Mouse (Mus musculus) hindbrain, postnatal 0 days (tissue): Measurements from ENCODE around the gene Gpm6a. TPM values are rescaled to one million over a fixed set of nuclear protein-coding genes. Genes with fewer than 3 reads are reported as not detected.

Experiments
- ATAC-seq: fragments of 200-750 bp; cut with Nextera tagmentation; 2 replicates; pipeline ENCODE4 v1.8.0; 2017; ENCODE audit warnings: mild to moderate bottlenecking, moderate TSS enrichment, moderate library complexity
- DNase-seq: peaks from one replicate; pipeline ENCODE4 v3.0.0-alpha.2; 2015; ENCODE audit warnings: low spot score
- H3K27ac ChIP-seq: fragments of 300-500 bp; sonication (generic); 2 replicates; pipeline ENCODE4 v1.5.1; 2014; ENCODE audit warnings: mild to moderate bottlenecking
- H3K27me3 ChIP-seq: fragments of 300-500 bp; sonication (generic); 2 replicates; pipeline ENCODE4 v1.6.1; 2014; ENCODE audit warnings: low read length, mixed read lengths; ENCODE audit not compliant: insufficient read depth
- H3K36me3 ChIP-seq: fragments of 300-500 bp; sonication (generic); 2 replicates; pipeline ENCODE4 v1.6.1; 2014; ENCODE audit warnings: low read length, mixed read lengths; ENCODE audit not compliant: insufficient read depth
- H3K4me1 ChIP-seq: fragments of 300-500 bp; sonication (generic); 2 replicates; pipeline ENCODE4 v1.6.1; 2014; ENCODE audit warnings: antibody characterized with exemption, low read length, mixed read lengths; ENCODE audit not compliant: insufficient read depth
- H3K4me2 ChIP-seq: fragments of 300-500 bp; sonication (generic); 2 replicates; pipeline ENCODE4 v1.6.1; 2014; ENCODE audit warnings: low read depth, mild to moderate bottlenecking, low read length, moderate library complexity, mixed read lengths
- H3K4me3 ChIP-seq: fragments of 300-500 bp; sonication (generic); 2 replicates; pipeline ENCODE4 v1.5.1; 2014; ENCODE audit warnings: low read length
- H3K9ac ChIP-seq: fragments of 300-500 bp; sonication (generic); replicated peaks from 2 replicates; pipeline ENCODE4 v1.6.1; 2014; ENCODE audit warnings: mild to moderate bottlenecking, low read length, moderate library complexity, mixed read lengths
- H3K9me3 ChIP-seq: fragments of 300-500 bp; sonication (generic); 2 replicates; pipeline ENCODE4 v1.6.1; 2016; ENCODE audit warnings: low read length, mixed read lengths
- CTCF ChIP-seq: IDR thresholded peaks from 2 replicates; pipeline ENCODE4 v1.5.1; 2016; ENCODE audit warnings: antibody characterized with exemption, control low read depth, low read depth
- WGBS: fragments of 180-500 bp; shearing (Covaris S2); extraction: QIAGEN DNeasy Blood & Tissue Kit; methylation state at CpG from one replicate; pipeline ENCODE4 v1.1.7; 2014; 5-methylcytosine and 5-hydroxymethylcytosine counted together
- polyA plus RNA-seq: library from polyadenylated mRNA; unstranded; fragments of >200 nt; fragmentation: Nextera tagmentation; extraction: Ambion mirVana; gene quantifications from 2 replicates; pipeline ENCODE4 v1.2.1, GENCODE M21; 2015
- total RNA-seq: library from RNA; depleted of rRNA; stranded (reverse); fragments of >200 nt; gene quantifications from 2 replicates; pipeline ENCODE4 v1.2.3, GENCODE M21; 2014

The Gpm6a gene
- total and polyA plus RNA-seq, 2 experiments from 2014 or later: 548 to 709 TPM

- no peak overlapping the region for H3K4me3 ChIP-seq
- ATAC-seq (no peak), DNase-seq (no peak)
- H3K4me2 ChIP-seq: no peak overlapping the region
- H3K36me3 ChIP-seq: no peaks in the 10 kb centered on the region
- H3K9ac ChIP-seq: no peak overlapping the region
- TF ChIP-seq CTCF: no peak
- no peaks in the 10 kb centered on the region for H3K27me3 ChIP-seq
- 41% methylated on average over 1 of the region's 1 CpGs for WGBS
- H3K9me3 ChIP-seq: no peaks in the 10 kb centered on the region
- H3K4me1 ChIP-seq: no peaks in the 10 kb centered on the region; the same call in 1 of the 2 replicates
- no peak overlapping the region for H3K27ac ChIP-seq
Measured at GRCm38 (mm10) chr8:54975020-54975419, 20.4 kb downstream of the Gpm6a start.

- Histone ChIP-seq H3K27me3 (no peaks in the 10 kb centered on the region), H3K36me3 (no peaks in the 10 kb centered on the region), H3K9ac (no peak overlapping the region), H3K4me2 (0 out of 2 replicates have a peak overlapping the region, but pooled peaks have one; percentile 5), H3K4me3 (no peak overlapping the region), H3K4me1 (no peaks in the 10 kb centered on the region; the same call in 1 of the 2 replicates), H3K9me3 (no peaks in the 10 kb centered on the region), H3K27ac (no peak overlapping the region)
- no peak for TF ChIP-seq CTCF
- 6% methylated on average over 2 of the region's 2 CpGs for WGBS
- DNase-seq: peak; percentile 81
- ATAC-seq: peak; percentile 87
Measured at GRCm38 (mm10) chr8:54975506-54975905, 20.9 kb downstream of the Gpm6a start.

GRCm38 (mm10) chr8:54975927-54976326 lies 21.3 kb downstream of the Gpm6a start:
- H3K4me2 ChIP-seq: 0 out of 2 replicates have a peak overlapping the region, but pooled peaks have one; percentile 10
- no peaks in the 10 kb centered on the region; the same call in 1 of the 2 replicates for H3K4me1 ChIP-seq
- no peaks in the 10 kb centered on the region for H3K27me3 ChIP-seq
- H3K27ac ChIP-seq: no peak overlapping the region
- H3K4me3 ChIP-seq: no peak overlapping the region
- no peaks in the 10 kb centered on the region for H3K36me3 ChIP-seq
- WGBS: 33% methylated on average over 2 of the region's 2 CpGs
- no peak for TF ChIP-seq CTCF
- ATAC-seq (peak; percentile 52; the same call in 1 of the 2 replicates), DNase-seq (peak; percentile 41)
- no peak overlapping the region for H3K9ac ChIP-seq
- no peaks in the 10 kb centered on the region for H3K9me3 ChIP-seq

GRCm38 (mm10) chr8:54976663-54977062 lies 22.0 kb downstream of the Gpm6a start:
- 48% methylated on average over 1 of the region's 1 CpGs for WGBS
- Histone ChIP-seq H3K9ac (no peak overlapping the region), H3K36me3 (no peaks in the 10 kb centered on the region), H3K9me3 (no peaks in the 10 kb centered on the region), H3K4me2 (no peak overlapping the region), H3K4me3 (no peak overlapping the region), H3K27ac (no peak overlapping the region), H3K4me1 (no peaks in the 10 kb centered on the region; the same call in 1 of the 2 replicates), H3K27me3 (no peaks in the 10 kb centered on the region)
- TF ChIP-seq CTCF: no peak
- DNase-seq (no peak), ATAC-seq (no peak)

- WGBS: 25% methylated on average over 2 of the region's 2 CpGs
Measured at GRCm38 (mm10) chr8:54986791-54987190, 32.1 kb downstream of the Gpm6a start.

GRCm38 (mm10) chr8:54989093-54989492 lies 34.5 kb downstream of the Gpm6a start:
- no peak overlapping the region for H3K4me3 ChIP-seq
- no peak for ATAC-seq
- no peaks in the 10 kb centered on the region for H3K27me3 ChIP-seq
- WGBS: 10% methylated on average over 2 of the region's 2 CpGs
- no peak overlapping the region for H3K4me2 ChIP-seq
- peak; percentile 60 for DNase-seq
- H3K4me1 ChIP-seq: peaks cover 6% of the 10 kb centered on the region
- no peak overlapping the region for H3K27ac ChIP-seq
- H3K36me3 ChIP-seq: no peaks in the 10 kb centered on the region
- TF ChIP-seq CTCF: no peak
- no peak overlapping the region for H3K9ac ChIP-seq
- H3K9me3 ChIP-seq: no peaks in the 10 kb centered on the region

More at GRCm38 (mm10) chr8:54986791-54987190, 32.1 kb downstream of the Gpm6a start:
- Histone ChIP-seq H3K4me3 (no peak overlapping the region), H3K9me3 (no peaks in the 10 kb centered on the region), H3K27ac (no peak overlapping the region), H3K27me3 (no peaks in the 10 kb centered on the region), H3K36me3 (no peaks in the 10 kb centered on the region), H3K4me1 (peaks cover 6% of the 10 kb centered on the region), H3K9ac (no peak overlapping the region), H3K4me2 (no peak overlapping the region)
- no peak for TF ChIP-seq CTCF
- ATAC-seq: 0 out of 2 replicates have a peak, but pooled peaks have one; percentile 33
- peak; percentile 51 for DNase-seq

GRCm38 (mm10) chr8:54991840-54992609 lies 37.4 kb downstream of the Gpm6a start:
- Histone ChIP-seq H3K27me3 (no peaks in the 10 kb centered on the region), H3K9me3 (no peaks in the 10 kb centered on the region), H3K36me3 (no peaks in the 10 kb centered on the region), H3K4me3 (no peak overlapping the region), H3K4me1 (peaks cover 6% of the 10 kb centered on the region), H3K27ac (no peak overlapping the region), H3K9ac (no peak overlapping the region), H3K4me2 (no peak overlapping the region)
- WGBS: 41% methylated on average over 3 of the region's 3 CpGs
- TF ChIP-seq CTCF: no peak
- ATAC-seq: peak; percentile 84
- DNase-seq: peak; percentile 81
